Mouse (Mus musculus): Measurements from ENCODE around the gene Fndc7.
"Not testable (repeated sequence)": the region's sequence is repeated elsewhere in the genome, so short reads cannot be mapped to it uniquely, and the experiment has no call there.

Fndc7 gene

GRCm38 (mm10) chr3:108886934-108887617 is 2.7 kb downstream of the Fndc7 start:
- no peak for DNase-seq

- peak; percentile 27 to 37 for DNase-seq
These were observed 3.9 kb downstream of the Fndc7 start for GRCm38 (mm10) chr3:108885686-108886530.

- no peak for DNase-seq
These were observed 5.0 kb downstream of the Fndc7 start for GRCm38 (mm10) chr3:108884706-108885289.

- DNase-seq: no peak
These were observed 6.7 kb downstream of the Fndc7 start for GRCm38 (mm10) chr3:108883067-108883466.

GRCm38 (mm10) chr3:108881873-108882272 is 7.9 kb downstream of the Fndc7 start:
- not testable (repeated sequence) for DNase-seq

- no peak for DNase-seq
These were observed 9.0 kb downstream of the Fndc7 start for GRCm38 (mm10) chr3:108880544-108881507.

- DNase-seq: no peak
These were observed 9.9 kb downstream of the Fndc7 start for GRCm38 (mm10) chr3:108879836-108880435.

GRCm38 (mm10) chr3:108879129-108879528 is 10.7 kb downstream of the Fndc7 start:
- DNase-seq: no peak

GRCm38 (mm10) chr3:108870631-108871030 is 19.2 kb downstream of the Fndc7 start:
- no peak for DNase-seq

- DNase-seq: no peak
These were observed 22.4 kb downstream of the Fndc7 start for GRCm38 (mm10) chr3:108867449-108867848.

GRCm38 (mm10) chr3:108865676-108866075 is 24.1 kb downstream of the Fndc7 start:
- DNase-seq: no peak

GRCm38 (mm10) chr3:108865129-108865528 is 24.7 kb downstream of the Fndc7 start:
- no peak for DNase-seq

GRCm38 (mm10) chr3:108863091-108863490 is 26.7 kb downstream of the Fndc7 start:
- DNase-seq: no peak

GRCm38 (mm10) chr3:108862282-108862681 is 27.5 kb downstream of the Fndc7 start:
- DNase-seq: not testable (repeated sequence)

GRCm38 (mm10) chr3:108860786-108861185 is 29.0 kb downstream of the Fndc7 start:
- DNase-seq: no peak

- peak; percentile 33 to 47 for DNase-seq
These were observed 31.5 kb downstream of the Fndc7 start for GRCm38 (mm10) chr3:108858231-108858770.

- no peak for DNase-seq
These were observed 32.1 kb downstream of the Fndc7 start for GRCm38 (mm10) chr3:108857714-108858113.

GRCm38 (mm10) chr3:108857124-108857470 is 32.7 kb downstream of the Fndc7 start:
- DNase-seq: no peak

- DNase-seq: peak; percentile 55 to 63
These were observed 33.3 kb downstream of the Fndc7 start for GRCm38 (mm10) chr3:108856386-108857123.

- peak; percentile 37 to 45 for DNase-seq
These were observed 33.9 kb downstream of the Fndc7 start for GRCm38 (mm10) chr3:108855864-108856263.

- DNase-seq: peak; percentile 40 to 43
These were observed 34.4 kb downstream of the Fndc7 start for GRCm38 (mm10) chr3:108855371-108855770.
